ENCODE assay signal across 10 mouse cellular contexts in the genomic region with DNA sequence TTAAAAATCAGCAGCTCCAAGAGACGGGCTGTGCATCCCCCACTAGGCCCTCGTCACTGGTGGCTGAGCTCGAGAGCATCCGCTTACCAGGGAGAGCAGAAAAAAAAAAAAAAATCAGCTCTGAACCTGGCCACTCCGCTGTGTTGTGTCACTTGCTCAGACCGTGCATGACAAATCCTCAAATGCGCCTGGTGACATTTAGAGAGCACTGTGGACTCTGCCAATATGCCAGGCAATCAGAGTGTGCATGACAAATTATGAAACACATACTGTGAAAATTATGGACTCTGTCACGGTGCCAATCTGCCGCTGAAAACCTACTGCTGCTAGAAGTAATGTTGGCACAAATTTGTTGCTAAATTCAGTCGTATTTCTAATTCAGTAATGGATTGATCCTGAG.
DNase-seq lines count a peak whose midpoint lies in the region; ATAC-seq lines count a peak whose summit lies in the region.
"Had no signal": no experiment of that assay in that cellular context is flagged by ENCODE, and none has a peak within 500 bp of the region (broad histone marks: within the 10 kb centered on the region; RNA-seq: fewer than 3 reads in every experiment).

No protein-coding gene starts in this region.

- H3K9ac ChIP-seq in kidney, embryonic 14.5 days (ENCODE audit: low read depth, low read length) = no peak overlapping the region

- no peak for ATAC-seq in kidney, embryonic 14.5 days (ENCODE audit: low FRiP score, low TSS enrichment)

- 65% methylated on average over 10 of the region's 10 CpGs for WGBS in kidney, embryonic 14.5 days

- H3K4me2 ChIP-seq in kidney, embryonic 14.5 days (replicated peaks; ENCODE audit: low read depth, low read length) = no peak overlapping the region

- H3K36me3 ChIP-seq in kidney, embryonic 14.5 days (ENCODE audit: control insufficient read depth, insufficient read depth, low read length) = no peaks in the 10 kb centered on the region

- H3K9me3 ChIP-seq in kidney, embryonic 14.5 days (ENCODE audit: control insufficient read depth, low read length) = no peaks in the 10 kb centered on the region

- H3K27me3 ChIP-seq in kidney, embryonic 14.5 days (ENCODE audit: control insufficient read depth, insufficient read depth, low read length) = no peaks in the 10 kb centered on the region

- H3K4me1 ChIP-seq in kidney, embryonic 14.5 days (ENCODE audit: control insufficient read depth, insufficient read depth, low read length) = 0 out of 2 replicates have a peak, but pooled peaks cover 3% of the 10 kb centered on the region

- H3K4me3 ChIP-seq in kidney, embryonic 14.5 days (ENCODE audit: low read length) = no peak overlapping the region

- DNase-seq in lung, postnatal 10 days = peak; percentile 21
- no peak for DNase-seq in lung, postnatal 25 days (ENCODE audit: low spot score)
- peak; percentile 34 for DNase-seq in fat pad, adult 2 months (ENCODE audit: extremely low read depth, low read depth, low spot score)
- peak; percentile 35 to 59 for DNase-seq in layer of hippocampus, postnatal 25 days (ENCODE audit: extremely low spot score in 1 of 2, low spot score in 1 of 2)
- DNase-seq in skeletal muscle tissue, adult 2 months (ENCODE audit: low read depth, low spot score) = peak; percentile 18
- no peak for DNase-seq in gastrocnemius, adult 18-20 months (ENCODE audit: low spot score)
- no peak for DNase-seq in thymus, postnatal 0 days (ENCODE audit: low spot score)
- DNase-seq: heart, postnatal 4 days had no signal

- H3K27ac ChIP-seq in kidney, embryonic 14.5 days (ENCODE audit: low read depth, low read length) = no peak overlapping the region
- H3K27ac ChIP-seq: macrophage had no signal

Comparison
In these comparisons a context has a peak if more than half of its experiments do, and no peak if none do; other contexts are left out.
1. DNase-seq: peak in lung, postnatal 10 days (single experiment), fat pad, adult 2 months (single experiment), layer of hippocampus, postnatal 25 days (2 of 2) and skeletal muscle tissue, adult 2 months (single experiment); none in lung, postnatal 25 days (single experiment), gastrocnemius, adult 18-20 months (single experiment) and thymus, postnatal 0 days (single experiment).